Mouse (Mus musculus): ENCODE measurements around the gene Mtfr2.

GRCm38 (mm10) chr10:20362450-20363118 is 15.0 kb downstream of the Mtfr2 start:
- TF ChIP-seq POLR2A (IDR thresholded peaks at IDR 0.05; ENCODE audit: borderline replicate concordance, extremely low read depth, insufficient read depth, insufficient read length, poor library complexity, severe bottlenecking) (no peak), CTCF (IDR thresholded peaks at IDR 0.05; ENCODE audit: borderline replicate concordance, extremely low read depth, insufficient read depth, insufficient read length) (no peak)
